In the genomic region with DNA sequence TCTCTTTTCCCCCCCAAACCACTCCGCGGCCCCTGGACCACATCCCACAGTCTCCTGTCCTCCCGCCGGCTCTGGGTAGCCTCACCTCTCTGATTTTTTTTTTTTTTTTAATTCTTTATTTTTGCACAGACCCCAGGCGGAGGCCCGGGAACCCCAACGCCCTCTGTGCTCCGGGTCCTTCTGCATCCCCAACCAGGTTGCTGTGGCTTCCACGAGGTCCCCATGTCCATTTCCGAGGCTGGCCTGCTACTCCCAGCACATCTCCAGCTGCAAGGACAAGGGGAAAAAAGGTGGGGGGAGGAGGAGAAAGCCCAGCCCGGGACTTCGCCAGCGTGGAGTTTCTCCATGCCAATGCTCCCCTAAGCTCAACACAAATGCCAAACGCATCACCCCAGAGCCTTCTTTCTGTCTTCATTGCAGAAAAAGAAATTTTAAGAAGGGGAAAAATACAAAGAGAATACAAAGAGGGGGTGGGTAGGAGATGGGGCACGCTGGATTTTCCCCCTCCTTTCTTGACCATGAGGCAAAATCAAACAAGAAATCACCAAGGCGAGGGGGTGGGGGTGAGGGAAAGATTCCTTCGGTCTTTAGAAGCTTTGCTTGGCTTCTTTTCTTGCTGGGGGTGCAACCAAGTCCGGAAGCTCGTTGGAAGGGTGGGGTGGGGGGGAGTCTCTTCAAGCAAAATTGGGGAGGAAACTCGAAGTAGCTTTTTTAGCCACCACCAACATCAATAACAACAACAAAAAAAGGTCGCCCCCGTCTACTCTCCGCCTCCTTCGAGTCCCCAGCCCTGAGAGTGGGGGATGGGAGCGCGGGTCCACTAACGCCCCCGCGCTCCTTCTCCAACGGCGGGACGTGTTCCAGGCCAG, we compare ENCODE assay signal across 8 mouse cellular contexts. TPM values are rescaled to one million over a fixed set of nuclear protein-coding genes. Genes with fewer than 3 reads are reported as not detected.
DNase-seq lines count a peak whose midpoint lies in the region; ATAC-seq and TF ChIP-seq lines count a peak whose summit lies in the region.

No protein-coding gene starts in this region.

- H3K9me3 ChIP-seq in ES-Bruce4 (replicated peaks; ENCODE audit: control insufficient read depth, insufficient read depth, low read length, poor library complexity, severe bottlenecking): no peaks in the 10 kb centered on the region
- H3K9me3 ChIP-seq in forebrain, embryonic 15.5 days: no peaks in the 10 kb centered on the region
- H3K9me3 ChIP-seq in hindbrain, embryonic 10.5 days: no peaks in the 10 kb centered on the region
- no peaks in the 10 kb centered on the region for H3K9me3 ChIP-seq in lung, postnatal 0 days (ENCODE audit: low read length)

- H3K36me3 ChIP-seq in ES-Bruce4 (ENCODE audit: control insufficient read depth, insufficient read depth, low read length, poor library complexity, severe bottlenecking): no peaks in the 10 kb centered on the region
- H3K36me3 ChIP-seq in forebrain, embryonic 15.5 days: no peaks in the 10 kb centered on the region
- H3K36me3 ChIP-seq in hindbrain, embryonic 10.5 days: peaks cover 14% of the 10 kb centered on the region
- H3K36me3 ChIP-seq in lung, postnatal 0 days (ENCODE audit: insufficient read depth, low read length): no peaks in the 10 kb centered on the region

- H3K9ac ChIP-seq in ES-Bruce4 (ENCODE audit: low read depth, poor library complexity, severe bottlenecking): peak overlapping the region; percentile 77
- peak overlapping the region; percentile 100 for H3K9ac ChIP-seq in forebrain, embryonic 15.5 days (replicated peaks)
- H3K9ac ChIP-seq in lung, postnatal 0 days (replicated peaks; ENCODE audit: low read depth): peak overlapping the region; percentile 88

- H3K27ac ChIP-seq in ES-Bruce4 (ENCODE audit: insufficient read depth, low read length): no peak overlapping the region
- peak overlapping the region; percentile 100 for H3K27ac ChIP-seq in forebrain, embryonic 15.5 days (replicated peaks)
- H3K27ac ChIP-seq in hindbrain, embryonic 10.5 days: peak overlapping the region; percentile 100
- peak overlapping the region; percentile 98 for H3K27ac ChIP-seq in lung, postnatal 0 days (ENCODE audit: low read length)

- peak overlapping the region; percentile 82 for H3K4me3 ChIP-seq in ES-Bruce4 (ENCODE audit: low read depth, low read length)
- H3K4me3 ChIP-seq in forebrain, embryonic 15.5 days: peak overlapping the region; percentile 97
- peak overlapping the region; percentile 99 for H3K4me3 ChIP-seq in hindbrain, embryonic 10.5 days
- peak overlapping the region; percentile 80 for H3K4me3 ChIP-seq in lung, postnatal 0 days (ENCODE audit: low read depth, low read length)

- WGBS in forebrain, embryonic 15.5 days: 0% methylated on average over 32 of the region's 32 CpGs
- WGBS in hindbrain, embryonic 10.5 days: under 1% methylated on average over 32 of the region's 32 CpGs
- WGBS in lung, postnatal 0 days: under 1% methylated on average over 32 of the region's 32 CpGs

- H3K4me1 ChIP-seq in ES-Bruce4 (ENCODE audit: control insufficient read depth, insufficient read depth, low read length): peaks cover 2% of the 10 kb centered on the region
- peaks cover 34% of the 10 kb centered on the region for H3K4me1 ChIP-seq in forebrain, embryonic 15.5 days
- peaks cover 32% of the 10 kb centered on the region for H3K4me1 ChIP-seq in hindbrain, embryonic 10.5 days (replicated peaks)
- H3K4me1 ChIP-seq in lung, postnatal 0 days (ENCODE audit: insufficient read depth, low read depth, low read length): peaks cover 7% of the 10 kb centered on the region; the same call in 1 of the 2 replicates

- H3K27me3 ChIP-seq in ES-Bruce4 (ENCODE audit: control insufficient read depth, insufficient read depth, low read length, poor library complexity, severe bottlenecking): no peaks in the 10 kb centered on the region
- H3K27me3 ChIP-seq in forebrain, embryonic 15.5 days: no peaks in the 10 kb centered on the region
- no peaks in the 10 kb centered on the region for H3K27me3 ChIP-seq in hindbrain, embryonic 10.5 days (ENCODE audit: insufficient read depth, poor library complexity, severe bottlenecking)
- no peaks in the 10 kb centered on the region for H3K27me3 ChIP-seq in lung, postnatal 0 days (replicated peaks; ENCODE audit: insufficient read depth, low read length)

- ATAC-seq in forebrain, embryonic 15.5 days (replicated peaks): no peak
- no peak for ATAC-seq in lung, postnatal 0 days
- no peak for ATAC-seq in activated CD4-positive, CD25-positive, alpha-beta regulatory T cell, adult 4 months

- TF ChIP-seq POLR2A in ES-Bruce4 (IDR thresholded peaks at IDR 0.05; ENCODE audit: insufficient read depth, low read length): no peak

- TF ChIP-seq CTCF in ES-Bruce4 (IDR thresholded peaks at IDR 0.05; ENCODE audit: low read depth, low read length): no peak
- no peak for TF ChIP-seq CTCF in lung, postnatal 0 days (IDR thresholded peaks at IDR 0.05)

- TF ChIP-seq EP300 in ES-Bruce4 (IDR thresholded peaks at IDR 0.05; ENCODE audit: insufficient read depth, low read depth, low read length): no peak
- TF ChIP-seq EP300 in lung, postnatal 0 days (IDR thresholded peaks at IDR 0.05): no peak

- peak overlapping the region; percentile 44 for H3K4me2 ChIP-seq in forebrain, embryonic 15.5 days (replicated peaks)
- peak overlapping the region; percentile 92 for H3K4me2 ChIP-seq in lung, postnatal 0 days (replicated peaks; ENCODE audit: low read depth, low read length)

- DNase-seq in brain, adult 2 months (ENCODE audit: low read depth, low spot score): peak; percentile 65
- DNase-seq in hindbrain, embryonic 10.5 days (ENCODE audit: low spot score): peak; percentile 80
- DNase-seq in layer of hippocampus, postnatal 10 days (ENCODE audit: low spot score in 2 of 2): peak; percentile 60 to 71
- peak; percentile 78 for DNase-seq in lung, postnatal 0 days (ENCODE audit: low spot score)
- DNase-seq in right cerebral cortex, postnatal 10 days (ENCODE audit: low spot score in 2 of 2): peak; percentile 76 to 78

RNA-seq across cellular contexts. Expression of a gene that starts 2.7 kb away (rescaled TPM):
- 31.3 and 32.6 TPM in 2 replicates for polyA plus RNA-seq in ES-Bruce4 (2011; ENCODE audit: insufficient read depth, insufficient read length, low read depth, missing spikeins)
- polyA plus RNA-seq in forebrain, embryonic 15.5 days (2015; fragmentation: Nextera tagmentation; extraction: Ambion mirVana): 344 and 362 TPM in 2 replicates
- 59.5 and 95.7 TPM in 2 replicates for polyA plus RNA-seq in hindbrain, embryonic 10.5 days (2016; fragmentation: Nextera tagmentation; extraction: Ambion mirVana)
- total RNA-seq in layer of hippocampus, postnatal 10 days (2021): 10 to 100 TPM; 75.3 to 78.0 TPM
- polyA plus RNA-seq in lung, postnatal 0 days (2015; fragmentation: Nextera tagmentation; extraction: Ambion mirVana): 51.7 and 63.2 TPM in 2 replicates
- under 1 TPM; 0.14 to 0.40 TPM for polyA plus RNA-seq in activated CD4-positive, CD25-positive, alpha-beta regulatory T cell, adult 4 months (2017; shearing (Covaris generic))

Comparison
In these comparisons a context has a peak if more than half of its experiments do, and no peak if none do; other contexts are left out.
1. RNA of a gene that starts 2.7 kb away (polyA plus RNA-seq): 344 to 362 TPM in forebrain, embryonic 15.5 days, 59.5 to 95.7 TPM in hindbrain, embryonic 10.5 days, 51.7 to 63.2 TPM in lung, postnatal 0 days and 31.3 to 32.6 TPM in ES-Bruce4; 0.14 to 0.40 TPM in activated CD4-positive, CD25-positive, alpha-beta regulatory T cell, adult 4 months; every median in the first group is over 10 times any median in the second.
2. Peak in every context shown above with its lines, with median percentiles within 50 percentile points of each other: H3K4me3 ChIP-seq, H3K9ac ChIP-seq and DNase-seq.